Mouse (Mus musculus) forebrain, embryonic 14.5 days (tissue): ENCODE measurements at regions not wholly inside any gene's neighbourhood (a gene's known extent, or its start where the extent isn't known, plus 50 kb on each side); places are given as distances from the start of the nearest gene placed in this dataset.

ENCODE experiments used
- ATAC-seq: fragments of 200-750 bp; cut with Nextera tagmentation; 2 replicates; pipeline ENCODE4 v1.8.0; 2017; ENCODE audit warnings: mild to moderate bottlenecking, moderate library complexity
- DNase-seq: peaks from one replicate; pipeline ENCODE4 v3.0.0-alpha.2; 2015; ENCODE audit warnings: low spot score
- H3K27ac ChIP-seq: fragments of 300-500 bp; sonication (generic); 2 replicates; pipeline ENCODE4 v1.5.1; 2014; ENCODE audit warnings: low read depth, mild to moderate bottlenecking, control low read depth, low read length, moderate library complexity
- H3K27me3 ChIP-seq: fragments of 300-500 bp; sonication (generic); replicated peaks from 2 replicates; pipeline ENCODE4 v1.6.1; 2014; ENCODE audit warnings: low read length, control low read depth, mixed read lengths; ENCODE audit not compliant: control insufficient read depth, insufficient read depth
- H3K36me3 ChIP-seq: fragments of 300-500 bp; sonication (generic); 2 replicates; pipeline ENCODE4 v1.6.1; 2014; ENCODE audit warnings: low read length, control low read depth; ENCODE audit not compliant: control insufficient read depth, insufficient read depth
- H3K4me1 ChIP-seq: fragments of 300-500 bp; sonication (generic); 2 replicates; pipeline ENCODE4 v1.6.1; 2014; ENCODE audit warnings: antibody characterized with exemption, low read length, control low read depth; ENCODE audit not compliant: control insufficient read depth, insufficient read depth
- H3K4me2 ChIP-seq: fragments of 300-500 bp; sonication (generic); 2 replicates; pipeline ENCODE4 v1.6.1; 2014; ENCODE audit warnings: mild to moderate bottlenecking, control low read depth, low read length
- H3K4me3 ChIP-seq: fragments of 300-500 bp; sonication (generic); 2 replicates; pipeline ENCODE4 v1.5.1; 2014; ENCODE audit warnings: low read depth, low read length, control low read depth
- H3K9ac ChIP-seq: fragments of 300-500 bp; sonication (generic); 2 replicates; pipeline ENCODE4 v1.6.1; 2014; ENCODE audit warnings: mild to moderate bottlenecking, low read length, control low read depth, moderate library complexity
- H3K9me3 ChIP-seq: fragments of 300-500 bp; sonication (generic); replicated peaks from 2 replicates; pipeline ENCODE4 v1.6.1; 2016; ENCODE audit warnings: low read length, control low read depth, mixed read lengths; ENCODE audit not compliant: control insufficient read depth
- WGBS: fragments of 180-500 bp; shearing (Covaris S2); extraction: QIAGEN DNeasy Blood & Tissue Kit; methylation state at CpG from one replicate; pipeline ENCODE4 v1.1.7; 2014; 5-methylcytosine and 5-hydroxymethylcytosine counted together

DNA sequence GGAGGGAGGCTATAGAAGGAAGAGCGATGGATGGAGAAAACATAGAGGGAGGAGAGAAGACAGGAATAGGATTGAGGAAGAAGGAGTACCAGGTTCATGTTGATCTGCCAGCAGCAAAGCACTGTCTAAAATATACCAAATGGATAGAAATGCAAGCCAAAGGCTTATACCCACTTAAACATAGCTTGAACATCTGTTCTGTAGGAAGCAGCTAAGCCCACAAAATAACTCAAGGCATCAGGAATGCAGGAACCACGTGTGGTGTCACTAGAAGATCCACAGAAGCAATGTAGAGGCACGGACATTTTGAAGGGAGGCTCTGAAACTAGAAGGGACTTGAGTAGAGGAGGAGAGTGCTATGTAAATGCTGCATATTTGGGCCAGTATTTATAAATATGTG is 78.9 kb downstream of the Smgc start:
- H3K36me3 ChIP-seq, result no peaks in the 10 kb centered on the region
- no peak for ATAC-seq
- 79% methylated on average over 3 of the region's 3 CpGs for WGBS

DNA sequence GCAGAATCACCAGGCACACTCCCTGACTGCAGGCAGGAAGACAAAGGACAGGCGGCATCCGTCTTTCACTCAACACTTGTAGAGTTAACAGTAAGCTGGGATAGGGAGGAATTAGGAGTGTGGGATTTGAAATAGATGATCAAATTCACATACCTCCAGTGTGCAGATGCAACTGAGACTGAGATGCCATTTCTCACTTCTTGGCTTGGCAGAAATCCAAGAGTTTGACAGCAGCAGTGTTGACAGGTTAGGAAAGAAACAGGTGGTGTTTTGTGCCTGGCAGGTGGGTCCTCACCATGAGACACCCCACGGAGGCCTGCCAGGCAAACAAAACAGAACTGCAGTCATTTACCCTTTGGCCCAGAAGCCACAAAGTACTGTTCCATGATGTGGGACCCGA is 79.8 kb downstream of the Smgc start:
- DNase-seq, result peak; percentile 37
- WGBS, result 58% methylated on average over 4 of the region's 4 CpGs

More for the DNA sequence above, 78.9 kb downstream of the Smgc start:
- no peaks in the 10 kb centered on the region for H3K27me3 ChIP-seq
- H3K4me3 ChIP-seq, result no peak overlapping the region
- H3K4me2 ChIP-seq, result no peak overlapping the region
- no peak overlapping the region for H3K9ac ChIP-seq
- DNase-seq, result no peak
- H3K4me1 ChIP-seq, result no peaks in the 10 kb centered on the region
- no peak overlapping the region for H3K27ac ChIP-seq
- no peaks in the 10 kb centered on the region for H3K9me3 ChIP-seq

DNA sequence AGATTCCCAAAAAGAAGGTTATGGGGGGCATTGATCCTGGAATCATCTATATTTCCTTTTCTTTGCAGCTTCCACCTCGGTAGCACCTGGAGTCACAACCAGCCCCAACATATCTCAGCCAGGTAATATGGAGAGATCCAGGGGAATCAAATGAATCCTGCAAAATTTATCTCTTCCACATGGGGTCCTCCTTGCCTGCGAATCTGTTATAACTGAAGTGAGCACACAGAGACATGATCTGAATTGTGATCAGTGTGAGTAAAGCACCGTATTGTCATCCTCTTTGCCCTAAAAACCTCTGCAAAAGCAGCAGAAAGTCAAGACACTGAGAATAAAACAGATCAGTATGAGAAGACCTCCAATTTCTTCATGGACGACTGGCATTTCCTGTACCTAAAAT is 86.5 kb downstream of the Smgc start:
- 83% methylated on average over 4 of the region's 4 CpGs for WGBS
- no peak for DNase-seq
- no peaks in the 10 kb centered on the region for H3K9me3 ChIP-seq

More for the DNA sequence above, 79.8 kb downstream of the Smgc start:
- H3K4me1 ChIP-seq, result no peaks in the 10 kb centered on the region
- H3K27me3 ChIP-seq, result no peaks in the 10 kb centered on the region
- ATAC-seq, result no peak; the same call in 1 of the 2 replicates
- H3K36me3 ChIP-seq, result no peaks in the 10 kb centered on the region
- H3K9me3 ChIP-seq, result no peaks in the 10 kb centered on the region
- no peak overlapping the region for H3K4me2 ChIP-seq
- no peak overlapping the region for H3K27ac ChIP-seq
- no peak overlapping the region for H3K4me3 ChIP-seq
- H3K9ac ChIP-seq, result no peak overlapping the region

DNA sequence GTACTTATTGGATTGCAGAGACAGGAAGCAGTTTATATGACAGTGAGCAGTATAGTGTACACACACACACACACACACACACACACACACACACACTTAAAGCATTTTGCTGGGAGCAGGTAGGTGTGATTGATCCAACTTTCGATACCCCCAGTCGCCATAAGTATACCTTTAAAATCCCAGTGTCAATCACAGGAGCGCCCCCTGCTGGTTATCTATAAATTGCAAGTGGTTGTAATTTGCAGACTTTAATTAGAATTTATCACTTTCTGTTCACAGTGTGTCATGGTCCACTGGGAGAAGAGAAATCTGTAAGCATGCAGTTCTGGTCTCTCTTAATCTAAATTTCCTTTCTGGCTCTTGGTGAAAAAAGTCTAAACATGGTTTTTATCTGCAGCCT is 89.4 kb downstream of the Smgc start:
- no peak overlapping the region for H3K4me2 ChIP-seq
- no peaks in the 10 kb centered on the region for H3K9me3 ChIP-seq
- H3K27me3 ChIP-seq, result no peaks in the 10 kb centered on the region
- H3K4me3 ChIP-seq, result no peak overlapping the region
- H3K4me1 ChIP-seq, result no peaks in the 10 kb centered on the region
- H3K9ac ChIP-seq, result no peak overlapping the region
- H3K36me3 ChIP-seq, result no peaks in the 10 kb centered on the region
- 25% methylated on average over 3 of the region's 3 CpGs for WGBS
- DNase-seq, result peak; percentile 14
- H3K27ac ChIP-seq, result no peak overlapping the region
- no peak for ATAC-seq

More for the DNA sequence above, 86.5 kb downstream of the Smgc start:
- no peaks in the 10 kb centered on the region for H3K4me1 ChIP-seq
- H3K4me3 ChIP-seq, result no peak overlapping the region
- H3K27ac ChIP-seq, result no peak overlapping the region
- no peak for ATAC-seq
- no peak overlapping the region for H3K4me2 ChIP-seq
- H3K36me3 ChIP-seq, result no peaks in the 10 kb centered on the region
- H3K27me3 ChIP-seq, result no peaks in the 10 kb centered on the region
- H3K9ac ChIP-seq, result no peak overlapping the region

DNA sequence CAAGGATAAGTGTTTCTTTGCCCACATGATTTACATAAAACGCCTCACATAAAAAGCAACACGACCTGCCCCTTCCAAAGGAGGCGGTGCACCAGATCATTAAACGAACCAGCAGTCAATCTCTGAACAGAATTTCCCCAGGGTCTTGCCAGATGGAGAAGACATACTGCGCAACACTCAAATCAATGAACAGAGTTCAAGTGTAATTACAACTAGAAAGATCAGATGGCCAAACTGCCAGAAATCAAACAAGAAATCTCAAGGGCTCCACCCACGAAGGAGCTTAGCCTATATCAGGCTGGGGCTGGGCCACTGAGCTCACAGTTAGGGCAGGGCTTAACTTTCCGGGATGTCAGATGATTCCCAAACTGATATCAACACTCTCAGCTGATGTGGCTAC is 90.4 kb downstream of the Smgc start:
- no peak overlapping the region for H3K9ac ChIP-seq
- H3K27ac ChIP-seq, result no peak overlapping the region
- DNase-seq (peak; percentile 39), ATAC-seq (no peak)
- no peaks in the 10 kb centered on the region for H3K4me1 ChIP-seq
- H3K4me3 ChIP-seq, result no peak overlapping the region
- H3K4me2 ChIP-seq, result no peak overlapping the region
- H3K9me3 ChIP-seq, result no peaks in the 10 kb centered on the region
- no peaks in the 10 kb centered on the region for H3K27me3 ChIP-seq
- H3K36me3 ChIP-seq, result no peaks in the 10 kb centered on the region
- WGBS, result 46% methylated on average over 7 of the region's 7 CpGs

DNA sequence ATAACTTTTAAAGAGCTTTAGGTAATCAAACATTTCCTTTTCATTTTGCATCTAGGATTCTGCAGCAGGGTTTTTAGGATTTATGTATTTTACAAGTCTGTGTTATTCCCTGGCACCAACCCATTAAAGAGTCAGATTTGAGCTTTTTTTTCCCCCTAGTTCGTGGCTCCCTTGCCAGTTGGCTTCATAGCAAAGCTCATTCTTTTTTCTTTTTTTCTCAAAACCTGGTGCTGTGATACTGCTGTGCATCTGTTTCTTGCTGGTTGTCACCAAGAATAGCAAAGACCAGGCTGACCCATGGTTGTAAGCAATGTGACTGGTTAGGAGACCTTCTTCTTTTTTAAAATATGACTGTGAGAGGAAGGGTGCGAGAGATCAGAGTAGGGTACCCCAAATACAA is 93.7 kb upstream of the Cntn1 start:
- WGBS, result 83% methylated on average over 2 of the region's 2 CpGs
- ATAC-seq (no peak), DNase-seq (peak; percentile 36)
- no peaks in the 10 kb centered on the region for H3K36me3 ChIP-seq
- no peak overlapping the region for H3K4me2 ChIP-seq
- H3K27me3 ChIP-seq, result no peaks in the 10 kb centered on the region
- H3K4me3 ChIP-seq, result no peak overlapping the region
- no peak overlapping the region for H3K9ac ChIP-seq
- no peaks in the 10 kb centered on the region for H3K9me3 ChIP-seq
- H3K27ac ChIP-seq, result no peak overlapping the region
- H3K4me1 ChIP-seq, result no peaks in the 10 kb centered on the region

DNA sequence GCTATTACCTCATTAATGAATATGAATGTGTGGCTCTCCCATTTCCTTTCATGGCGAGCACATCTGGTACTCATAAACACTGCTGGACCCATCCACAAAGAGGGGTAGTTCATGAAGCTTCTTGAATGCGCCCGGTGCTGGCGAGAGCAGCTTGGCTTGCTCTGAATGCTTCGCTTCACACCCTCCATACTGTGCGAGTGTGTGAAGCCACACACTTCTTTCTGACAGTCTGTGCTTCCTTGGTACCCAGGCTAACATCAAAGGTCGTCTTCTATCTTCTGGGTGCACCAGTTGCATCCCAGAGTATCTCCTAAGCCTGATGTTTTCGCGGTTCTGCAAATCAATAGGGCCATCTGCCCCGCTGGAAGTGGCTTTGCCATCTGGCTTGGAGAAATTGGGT is 85.8 kb upstream of the Cntn1 start:
- WGBS, result 85% methylated on average over 10 of the region's 10 CpGs
- Histone ChIP-seq H3K27me3 (no peaks in the 10 kb centered on the region), H3K9ac (no peak overlapping the region), H3K4me3 (no peak overlapping the region), H3K9me3 (no peaks in the 10 kb centered on the region), H3K4me2 (no peak overlapping the region), H3K27ac (no peak overlapping the region), H3K4me1 (no peaks in the 10 kb centered on the region; the same call in 1 of the 2 replicates), H3K36me3 (no peaks in the 10 kb centered on the region)
- ATAC-seq (no peak), DNase-seq (no peak)

DNA sequence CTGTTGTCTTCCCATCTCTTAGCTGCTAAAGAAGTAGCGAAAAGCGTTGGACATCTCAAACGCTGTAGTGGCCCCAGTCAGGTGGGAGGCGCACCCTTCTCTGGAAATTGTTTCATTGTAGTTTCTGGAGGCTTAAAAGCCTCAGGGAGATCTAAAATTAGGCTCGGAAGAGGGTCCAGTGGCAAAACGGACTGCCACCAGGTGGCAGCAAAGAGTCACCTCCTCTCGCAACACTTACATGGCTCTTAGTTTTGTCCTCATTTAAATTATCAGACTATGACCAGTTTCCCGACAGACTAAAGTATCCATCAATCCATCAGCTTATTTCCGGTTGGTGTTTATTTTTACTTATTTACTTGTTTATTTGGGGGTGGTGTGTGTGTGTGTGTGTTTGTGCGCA is 81.6 kb upstream of the Cntn1 start:
- no peak overlapping the region for H3K27ac ChIP-seq
- no peak overlapping the region for H3K9ac ChIP-seq
- no peaks in the 10 kb centered on the region for H3K27me3 ChIP-seq
- no peak overlapping the region for H3K4me3 ChIP-seq
- peak; percentile 69; the same call in 1 of the 2 replicates for ATAC-seq
- peak; percentile 79 for DNase-seq
- no peak overlapping the region for H3K4me2 ChIP-seq
- no peaks in the 10 kb centered on the region; the same call in 1 of the 2 replicates for H3K4me1 ChIP-seq
- WGBS, result 24% methylated on average over 10 of the region's 10 CpGs
- no peaks in the 10 kb centered on the region for H3K9me3 ChIP-seq
- no peaks in the 10 kb centered on the region for H3K36me3 ChIP-seq

DNA sequence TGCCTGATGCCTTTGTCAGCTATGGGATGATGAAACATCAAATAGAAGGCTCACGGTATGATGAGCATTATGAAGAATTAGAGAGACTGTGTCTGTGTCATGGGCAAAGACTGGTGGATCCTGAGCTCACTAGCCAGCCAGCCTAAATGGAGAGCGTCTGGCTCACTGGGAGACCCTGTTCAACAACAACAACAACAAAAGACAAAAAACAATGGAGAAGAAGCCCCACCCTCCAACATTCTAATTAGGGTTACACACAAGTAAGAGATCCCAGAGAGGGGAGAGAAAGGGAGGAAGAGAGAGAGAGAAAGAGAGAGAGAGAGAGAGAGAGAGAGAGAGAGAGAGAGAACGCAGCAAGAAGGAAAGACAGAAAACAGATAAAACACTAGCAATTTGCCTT is 79.6 kb upstream of the Cntn1 start:
- no peak for DNase-seq

More for the DNA sequence above, 79.6 kb upstream of the Cntn1 start:
- Histone ChIP-seq H3K9me3 (no peaks in the 10 kb centered on the region), H3K27ac (no peak overlapping the region), H3K27me3 (no peaks in the 10 kb centered on the region), H3K4me2 (no peak overlapping the region), H3K4me1 (no peaks in the 10 kb centered on the region), H3K9ac (no peak overlapping the region), H3K36me3 (no peaks in the 10 kb centered on the region), H3K4me3 (no peak overlapping the region)
- 40% methylated on average over 3 of the region's 3 CpGs for WGBS
- ATAC-seq, result no peak
